Mouse (Mus musculus) forebrain, embryonic 15.5 days (tissue): ENCODE results near the gene S1pr3. TPM values are rescaled to one million over a fixed set of nuclear protein-coding genes. Genes with fewer than 3 reads are reported as not detected.
A peak's percentile ranks its signal among the peaks of the same experiment; 100 is the strongest.

Experiments
- ATAC-seq: fragments of 200-750 bp; cut with Nextera tagmentation; replicated peaks from 2 replicates; pipeline ENCODE4 v1.8.0; 2017; ENCODE audit warnings: mild to moderate bottlenecking, moderate TSS enrichment, moderate library complexity
- H3K27ac ChIP-seq: fragments of 300-500 bp; sonication (generic); replicated peaks from 2 replicates; pipeline ENCODE4 v1.5.1; 2015; ENCODE audit warnings: mild to moderate bottlenecking, inconsistent platforms
- H3K27me3 ChIP-seq: fragments of 300-500 bp; sonication (generic); 2 replicates; pipeline ENCODE4 v1.6.1; 2015; ENCODE audit warnings: inconsistent platforms
- H3K36me3 ChIP-seq: fragments of 300-500 bp; sonication (generic); 2 replicates; pipeline ENCODE4 v1.6.1; 2015; ENCODE audit warnings: mild to moderate bottlenecking, inconsistent platforms
- H3K4me1 ChIP-seq: fragments of 300-500 bp; sonication (generic); 2 replicates; pipeline ENCODE4 v1.6.1; 2015; ENCODE audit warnings: inconsistent platforms
- H3K4me2 ChIP-seq: fragments of 300-500 bp; sonication (generic); replicated peaks from 2 replicates; pipeline ENCODE4 v1.6.1; 2015; ENCODE audit warnings: mild to moderate bottlenecking, inconsistent platforms
- H3K4me3 ChIP-seq: fragments of 300-500 bp; sonication (generic); 2 replicates; pipeline ENCODE4 v1.5.1; 2015; ENCODE audit warnings: mild to moderate bottlenecking, inconsistent platforms
- H3K9ac ChIP-seq: fragments of 300-500 bp; sonication (generic); replicated peaks from 2 replicates; pipeline ENCODE4 v1.6.1; 2015; ENCODE audit warnings: mild to moderate bottlenecking, inconsistent platforms
- H3K9me3 ChIP-seq: fragments of 300-500 bp; sonication (generic); 2 replicates; pipeline ENCODE4 v1.6.1; 2016; ENCODE audit warnings: inconsistent platforms
- WGBS: fragments of 180-500 bp; shearing (Covaris S2); methylation state at CpG from one replicate; pipeline ENCODE4 v1.1.7; 2015; ENCODE audit warnings: mixed read lengths; 5-methylcytosine and 5-hydroxymethylcytosine counted together
- polyA plus RNA-seq: library from polyadenylated mRNA; unstranded; fragments of >200 nt; fragmentation: Nextera tagmentation; extraction: Ambion mirVana; gene quantifications from 2 replicates; pipeline ENCODE4 v1.2.1, GENCODE M21; 2015

The S1pr3 gene
- polyA plus RNA-seq, 1 experiment from 2014 or later = 12.8 TPM

- no peaks in the 10 kb centered on the region for H3K4me1 ChIP-seq
- no peak overlapping the region for H3K27ac ChIP-seq
- H3K9me3 ChIP-seq = no peaks in the 10 kb centered on the region
- no peak overlapping the region for H3K4me3 ChIP-seq
- no peak overlapping the region for H3K9ac ChIP-seq
- H3K27me3 ChIP-seq = no peaks in the 10 kb centered on the region
- H3K4me2 ChIP-seq = no peak overlapping the region
- H3K36me3 ChIP-seq = no peaks in the 10 kb centered on the region
- no peak for ATAC-seq
- 82% methylated on average over 2 of the region's 2 CpGs for WGBS
Measured at GRCm38 (mm10) chr13:51384899-51385298, 23.5 kb upstream of the S1pr3 start.

GRCm38 (mm10) chr13:51387908-51388307, 20.5 kb upstream of the S1pr3 start:
- Histone ChIP-seq H3K9me3 (no peaks in the 10 kb centered on the region), H3K27ac (no peak overlapping the region), H3K9ac (no peak overlapping the region), H3K4me2 (no peak overlapping the region), H3K4me1 (no peaks in the 10 kb centered on the region), H3K27me3 (no peaks in the 10 kb centered on the region), H3K36me3 (no peaks in the 10 kb centered on the region), H3K4me3 (no peak overlapping the region)
- no peak for ATAC-seq
- WGBS = 51% methylated on average over 4 of the region's 4 CpGs

DNA sequence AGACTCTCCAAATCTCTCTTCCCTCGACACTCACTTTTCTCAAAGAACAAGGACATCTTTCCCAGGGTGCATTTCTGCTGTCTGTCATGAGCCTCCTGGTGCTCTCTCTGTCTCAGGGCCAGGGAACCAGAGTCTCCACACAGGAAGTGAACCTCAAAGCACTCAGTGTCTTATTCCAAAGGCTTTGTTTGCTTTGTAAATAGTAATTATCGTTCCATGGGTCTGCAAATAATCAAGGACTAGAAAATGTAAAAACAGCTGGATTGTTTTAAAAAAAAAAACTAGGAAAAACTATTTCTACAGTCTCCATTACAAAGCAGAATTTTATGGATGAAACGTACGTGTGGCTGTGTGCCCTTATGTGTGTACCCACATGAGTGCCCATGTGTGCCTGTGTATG, 18.0 kb upstream of the S1pr3 start:
- Histone ChIP-seq H3K9ac (no peak overlapping the region), H3K27me3 (no peaks in the 10 kb centered on the region), H3K4me3 (no peak overlapping the region), H3K36me3 (no peaks in the 10 kb centered on the region), H3K4me2 (no peak overlapping the region), H3K9me3 (no peaks in the 10 kb centered on the region), H3K4me1 (no peaks in the 10 kb centered on the region), H3K27ac (no peak overlapping the region)
- ATAC-seq = no peak
- 76% methylated on average over 4 of the region's 4 CpGs for WGBS

DNA sequence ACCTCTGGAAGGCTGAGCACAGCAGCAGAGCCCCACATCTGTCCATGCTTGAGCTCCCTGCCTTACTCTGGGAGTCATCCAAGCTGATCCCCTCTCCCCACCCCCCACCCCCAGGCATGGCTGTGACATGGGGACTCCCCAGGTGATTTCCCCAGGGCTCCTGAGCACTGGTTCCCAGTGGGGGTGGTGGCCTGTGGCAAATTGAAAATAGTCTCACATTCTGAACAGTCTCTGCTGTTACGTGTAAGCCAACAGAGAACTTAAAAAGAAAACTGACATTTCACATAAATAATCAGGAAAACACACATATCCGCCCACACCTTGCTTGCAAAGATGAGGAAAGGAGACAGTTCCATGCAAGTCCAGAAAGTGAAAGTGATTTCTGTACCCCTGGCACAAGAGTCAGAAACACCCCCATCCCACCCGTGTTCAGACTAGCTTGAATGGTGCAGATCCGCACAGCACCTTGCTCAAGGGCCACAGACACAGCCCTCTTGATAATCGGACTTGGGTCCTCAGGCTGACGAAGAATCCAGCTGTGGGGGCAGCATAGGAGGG, 17.0 kb upstream of the S1pr3 start:
- H3K4me2 ChIP-seq = no peak overlapping the region
- no peaks in the 10 kb centered on the region for H3K4me1 ChIP-seq
- no peak overlapping the region for H3K27ac ChIP-seq
- no peaks in the 10 kb centered on the region for H3K9me3 ChIP-seq
- 90% methylated on average over 6 of the region's 6 CpGs for WGBS
- H3K27me3 ChIP-seq = no peaks in the 10 kb centered on the region
- H3K9ac ChIP-seq = no peak overlapping the region
- ATAC-seq = no peak
- no peaks in the 10 kb centered on the region for H3K36me3 ChIP-seq
- H3K4me3 ChIP-seq = no peak overlapping the region

DNA sequence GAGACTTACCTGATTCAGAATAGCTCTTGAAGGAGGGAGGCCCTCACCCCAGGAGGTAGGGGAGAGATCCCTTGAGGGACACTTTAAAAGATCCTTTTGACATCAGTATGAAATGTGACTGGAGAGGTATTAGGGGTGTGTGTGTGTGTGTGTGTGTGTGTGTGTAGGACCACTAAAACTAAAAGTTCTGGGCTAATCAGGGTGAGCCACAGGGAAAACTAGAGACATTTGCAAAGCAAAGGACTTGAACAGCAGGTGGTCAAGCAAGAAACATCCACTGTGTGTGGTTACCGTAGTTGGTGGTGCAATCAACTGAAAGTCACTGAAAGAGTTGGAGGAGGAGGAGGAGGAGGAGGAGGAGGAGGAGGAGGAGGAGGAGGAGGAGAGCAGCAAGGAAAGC, 16.2 kb upstream of the S1pr3 start:
- Histone ChIP-seq H3K27me3 (no peaks in the 10 kb centered on the region), H3K4me2 (no peak overlapping the region), H3K27ac (no peak overlapping the region), H3K9ac (no peak overlapping the region), H3K36me3 (no peaks in the 10 kb centered on the region), H3K4me3 (no peak overlapping the region), H3K9me3 (no peaks in the 10 kb centered on the region), H3K4me1 (no peaks in the 10 kb centered on the region)
- no peak for ATAC-seq
- no CpG with 5 or more reads among the region's 1 CpGs for WGBS

DNA sequence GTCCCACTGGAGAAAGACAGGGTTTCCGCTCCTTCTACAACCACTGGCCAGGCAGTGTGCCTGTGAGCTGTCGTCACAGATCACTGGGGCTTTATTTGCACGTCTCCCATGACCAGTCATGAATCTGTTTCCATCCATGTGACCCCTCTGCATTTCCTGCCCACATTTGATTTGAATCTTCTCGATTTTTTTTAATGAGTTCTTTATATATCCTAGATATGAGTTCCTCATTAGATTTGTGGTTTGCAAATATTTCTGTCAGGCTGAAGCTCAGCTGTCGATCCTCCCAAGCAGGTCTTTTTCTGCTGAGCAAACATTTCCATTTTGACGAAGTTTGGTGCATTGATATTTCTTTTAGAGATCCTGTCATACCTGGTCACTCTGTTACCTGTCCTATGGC, 10.6 kb upstream of the S1pr3 start:
- H3K27ac ChIP-seq = no peak overlapping the region
- no peak overlapping the region for H3K4me3 ChIP-seq
- 88% methylated on average over 6 of the region's 6 CpGs for WGBS
- H3K9me3 ChIP-seq = no peaks in the 10 kb centered on the region
- H3K9ac ChIP-seq = no peak overlapping the region
- no peak for ATAC-seq
- no peak overlapping the region for H3K4me2 ChIP-seq
- 0 out of 2 replicates have a peak, but pooled peaks cover 4% of the 10 kb centered on the region for H3K4me1 ChIP-seq
- H3K27me3 ChIP-seq = no peaks in the 10 kb centered on the region
- no peaks in the 10 kb centered on the region for H3K36me3 ChIP-seq

DNA sequence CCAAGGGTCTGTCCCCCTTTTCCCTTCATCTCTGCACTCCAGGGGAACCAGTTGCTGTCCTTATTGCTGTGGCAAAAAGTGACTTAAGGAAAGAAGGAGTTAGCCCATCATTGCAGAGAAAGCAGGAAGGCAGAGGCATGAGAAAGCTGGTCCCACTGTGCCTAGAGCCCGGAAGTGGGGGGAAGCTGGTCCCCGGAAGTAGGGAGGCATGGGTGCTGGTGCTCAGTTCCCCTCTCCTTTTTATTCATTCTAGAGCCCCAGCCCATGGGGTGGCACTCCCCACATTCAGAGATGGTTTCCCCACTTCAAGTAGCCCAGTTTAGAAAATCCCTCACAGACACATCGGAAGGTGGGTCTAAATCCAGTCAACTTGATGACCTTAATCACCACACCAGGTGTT, 8.9 kb upstream of the S1pr3 start:
- Histone ChIP-seq H3K27ac (no peak overlapping the region), H3K9me3 (no peaks in the 10 kb centered on the region), H3K9ac (no peak overlapping the region), H3K4me1 (0 out of 2 replicates have a peak, but pooled peaks cover 4% of the 10 kb centered on the region), H3K4me2 (no peak overlapping the region), H3K27me3 (no peaks in the 10 kb centered on the region), H3K4me3 (no peak overlapping the region), H3K36me3 (no peaks in the 10 kb centered on the region)
- no peak for ATAC-seq
- WGBS = 92% methylated on average over 3 of the region's 3 CpGs

- 0 out of 2 replicates have a peak overlapping the region, but pooled peaks have one; percentile 26 for H3K27ac ChIP-seq
- H3K27me3 ChIP-seq = no peaks in the 10 kb centered on the region
- peak; percentile 39 for ATAC-seq
- H3K9ac ChIP-seq = peak overlapping the region; percentile 39
- 39% methylated on average over 14 of the region's 14 CpGs for WGBS
- peak overlapping the region; percentile 62 for H3K4me2 ChIP-seq
- H3K36me3 ChIP-seq = no peaks in the 10 kb centered on the region
- H3K9me3 ChIP-seq = no peaks in the 10 kb centered on the region
- 0 out of 2 replicates have a peak, but pooled peaks cover 4% of the 10 kb centered on the region for H3K4me1 ChIP-seq
- H3K4me3 ChIP-seq = peak overlapping the region; percentile 34
Measured at GRCm38 (mm10) chr13:51400186-51400719, 8.2 kb upstream of the S1pr3 start.

GRCm38 (mm10) chr13:51400736-51401501, 7.5 kb upstream of the S1pr3 start:
- peak overlapping the region; percentile 39 for H3K9ac ChIP-seq
- peak overlapping the region; percentile 34 for H3K4me3 ChIP-seq
- H3K9me3 ChIP-seq = no peaks in the 10 kb centered on the region
- WGBS = 16% methylated on average over 20 of the region's 20 CpGs
- H3K27me3 ChIP-seq = no peaks in the 10 kb centered on the region
- no peaks in the 10 kb centered on the region for H3K36me3 ChIP-seq
- peak overlapping the region; percentile 62 for H3K4me2 ChIP-seq
- peak; percentile 68 for ATAC-seq
- H3K27ac ChIP-seq = 0 out of 2 replicates have a peak overlapping the region, but pooled peaks have one; percentile 26
- H3K4me1 ChIP-seq = 0 out of 2 replicates have a peak, but pooled peaks cover 4% of the 10 kb centered on the region

GRCm38 (mm10) chr13:51404566-51404965, 3.9 kb upstream of the S1pr3 start:
- ATAC-seq = no peak
- no peak overlapping the region for H3K4me2 ChIP-seq
- H3K27me3 ChIP-seq = no peaks in the 10 kb centered on the region
- H3K36me3 ChIP-seq = no peaks in the 10 kb centered on the region
- no peaks in the 10 kb centered on the region for H3K9me3 ChIP-seq
- peaks cover 23% of the 10 kb centered on the region for H3K4me1 ChIP-seq
- no peak overlapping the region for H3K27ac ChIP-seq
- H3K9ac ChIP-seq = no peak overlapping the region
- 90% methylated on average over 4 of the region's 4 CpGs for WGBS
- no peak overlapping the region for H3K4me3 ChIP-seq

DNA sequence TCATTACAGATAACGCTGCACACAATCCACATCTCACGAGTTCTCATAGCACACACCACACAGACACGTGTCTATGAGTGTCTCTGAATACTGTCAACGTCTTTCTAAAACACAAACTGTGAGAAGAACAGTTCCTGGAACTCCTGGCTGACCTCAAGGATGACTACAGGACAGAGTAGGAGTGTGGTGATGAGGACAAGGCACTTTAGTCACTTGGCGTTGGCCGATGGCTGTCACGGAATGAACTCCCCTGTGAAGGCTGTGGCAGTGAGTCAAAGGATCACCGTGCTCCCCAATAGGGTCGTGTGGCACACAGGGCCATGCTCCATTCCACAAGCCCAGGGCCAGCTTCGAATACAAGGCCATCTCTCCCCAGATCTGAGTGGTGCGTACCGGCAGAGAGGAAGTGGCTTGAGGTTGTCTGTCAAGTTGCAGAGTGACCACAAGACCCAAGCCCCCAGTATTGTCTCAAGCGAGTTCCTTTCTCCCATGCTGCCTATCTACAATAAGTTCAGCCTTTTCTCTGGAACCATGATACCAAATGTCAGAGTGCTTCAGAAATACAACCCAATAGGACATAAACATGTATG, 2.6 kb upstream of the S1pr3 start:
- WGBS = 93% methylated on average over 13 of the region's 13 CpGs
- H3K4me2 ChIP-seq = no peak overlapping the region
- H3K4me3 ChIP-seq = no peak overlapping the region
- H3K36me3 ChIP-seq = no peaks in the 10 kb centered on the region
- H3K27ac ChIP-seq = no peak overlapping the region
- H3K4me1 ChIP-seq = peaks cover 23% of the 10 kb centered on the region
- H3K9me3 ChIP-seq = no peaks in the 10 kb centered on the region
- no peak for ATAC-seq
- H3K27me3 ChIP-seq = no peaks in the 10 kb centered on the region
- H3K9ac ChIP-seq = no peak overlapping the region

- Histone ChIP-seq H3K9ac (no peak overlapping the region), H3K4me1 (peaks cover 18% of the 10 kb centered on the region), H3K4me2 (no peak overlapping the region), H3K27ac (no peak overlapping the region), H3K36me3 (no peaks in the 10 kb centered on the region), H3K9me3 (no peaks in the 10 kb centered on the region), H3K4me3 (no peak overlapping the region), H3K27me3 (no peaks in the 10 kb centered on the region)
- no peak for ATAC-seq
- WGBS = 38% methylated on average over 13 of the region's 13 CpGs
Measured at GRCm38 (mm10) chr13:51407541-51408217, 760 bp upstream of the S1pr3 start.
